Mouse (Mus musculus) heart, embryonic 14.5 days (tissue): ENCODE data around the gene Galr3. TPM values are rescaled to one million over a fixed set of nuclear protein-coding genes. Genes with fewer than 3 reads are reported as not detected.

Experiments
- ATAC-seq: fragments of 200-750 bp; cut with Nextera tagmentation; 2 replicates; pipeline ENCODE4 v1.8.0; 2017; ENCODE audit warnings: low read depth, moderate TSS enrichment; ENCODE audit not compliant: insufficient number of reproducible peaks, insufficient read depth, low FRiP score
- H3K27ac ChIP-seq, 2 experiments: fragments of 200-500 bp in 1 of 2; fragments of 300-500 bp in 1 of 2; sonication (generic) in 1 of 2; replicated peaks in 1 of 2; 2 replicates each; pipeline ENCODE4 v1.5.1; 2012 to 2014; ENCODE audit warnings: low read depth in 2 of 2, low read length in 2 of 2, control low read depth in 1 of 2, mild to moderate bottlenecking in 1 of 2, mixed read lengths in 1 of 2; ENCODE audit not compliant: control insufficient read depth in 1 of 2, insufficient read depth in 1 of 2
- H3K27me3 ChIP-seq: fragments of 300-500 bp; sonication (generic); 2 replicates; pipeline ENCODE4 v1.6.1; 2014; ENCODE audit warnings: mild to moderate bottlenecking, low read length, control low read depth; ENCODE audit not compliant: control insufficient read depth, insufficient read depth
- H3K36me3 ChIP-seq: fragments of 300-500 bp; sonication (generic); 2 replicates; pipeline ENCODE4 v1.6.1; 2014; ENCODE audit warnings: mild to moderate bottlenecking, control low read depth, low read length, mixed read lengths; ENCODE audit not compliant: control insufficient read depth, insufficient read depth
- H3K4me1 ChIP-seq, 2 experiments: fragments of 200-500 bp in 1 of 2; fragments of 300-500 bp in 1 of 2; sonication (generic) in 1 of 2; 2 replicates each; pipeline ENCODE4 v1.6.1; 2012 to 2014; ENCODE audit warnings: low read length in 2 of 2, control low read depth in 1 of 2, mixed read lengths in 1 of 2; ENCODE audit not compliant: control insufficient read depth in 2 of 2, insufficient read depth in 2 of 2
- H3K4me2 ChIP-seq: fragments of 300-500 bp; sonication (generic); 2 replicates; pipeline ENCODE4 v1.6.1; 2014; ENCODE audit warnings: mild to moderate bottlenecking, low read length
- H3K4me3 ChIP-seq, 2 experiments: fragments of 200-500 bp in 1 of 2; fragments of 300-500 bp in 1 of 2; sonication (generic) in 1 of 2; 2 replicates each; pipeline ENCODE4 v1.5.1; 2012 to 2014; ENCODE audit warnings: low read length in 2 of 2, mild to moderate bottlenecking in 2 of 2, control low read depth in 1 of 2, low read depth in 1 of 2, moderate library complexity in 1 of 2; ENCODE audit not compliant: control insufficient read depth in 1 of 2, insufficient read depth in 1 of 2
- H3K9ac ChIP-seq: fragments of 300-500 bp; sonication (generic); 2 replicates; pipeline ENCODE4 v1.6.1; 2014; ENCODE audit warnings: mild to moderate bottlenecking, low read length
- H3K9me3 ChIP-seq: fragments of 300-500 bp; sonication (generic); 2 replicates; pipeline ENCODE4 v1.6.1; 2016; ENCODE audit warnings: low read length, control low read depth; ENCODE audit not compliant: control insufficient read depth
- WGBS: fragments of 180-500 bp; shearing (Covaris S2); extraction: QIAGEN DNeasy Blood & Tissue Kit; methylation state at CpG from one replicate; pipeline ENCODE4 v1.1.7; 2014; 5-methylcytosine and 5-hydroxymethylcytosine counted together
- polyA plus RNA-seq: library from polyadenylated mRNA; unstranded; fragments of >200 nt; fragmentation: Nextera tagmentation; extraction: Ambion mirVana; gene quantifications from 2 replicates; pipeline ENCODE4 v1.2.1, GENCODE M21; 2014

The Galr3 gene
- polyA plus RNA-seq, 1 experiment from 2014 or later: not detected

- Histone ChIP-seq H3K9ac (no peak overlapping the region), H3K4me1 (peaks cover 29 to 31% of the 10 kb centered on the region in 2 experiments), H3K27me3 (no peaks in the 10 kb centered on the region), H3K4me3 (peak overlapping the region; percentile 64 to 81; a peak in 2 of 4 replicates), H3K27ac (no peak overlapping the region), H3K4me2 (peak overlapping the region; percentile 97), H3K36me3 (no peaks in the 10 kb centered on the region), H3K9me3 (no peaks in the 10 kb centered on the region)
- no peak for ATAC-seq
- WGBS: 51% methylated on average over 14 of the region's 14 CpGs
Measured at GRCm38 (mm10) chr15:79026511-79027290, 15.0 kb upstream of the Galr3 start.

GRCm38 (mm10) chr15:79027291-79028205 is 14.1 kb upstream of the Galr3 start:
- Histone ChIP-seq H3K9me3 (no peaks in the 10 kb centered on the region), H3K4me2 (peak overlapping the region; percentile 97), H3K27ac (peak overlapping the region; percentile 85 to 95), H3K4me3 (peak overlapping the region; percentile 64 to 81), H3K4me1 (peaks cover 29 to 31% of the 10 kb centered on the region in 2 experiments), H3K36me3 (no peaks in the 10 kb centered on the region), H3K27me3 (no peaks in the 10 kb centered on the region), H3K9ac (peak overlapping the region; percentile 99)
- ATAC-seq: no peak
- WGBS: 5% methylated on average over 45 of the region's 46 CpGs

GRCm38 (mm10) chr15:79028237-79028738 is 13.4 kb upstream of the Galr3 start, which contains the start of gene H1f0:
TSS of gene H1f0 (plus strand) at chr15:79028450.
- Histone ChIP-seq H3K27ac (peak within 1 kb of the TSS; percentile 85 to 95), H3K4me2 (peak within 1 kb of the TSS; percentile 97), H3K36me3 (no peaks in the 10 kb centered on the region), H3K9me3 (no peaks in the 10 kb centered on the region), H3K4me3 (peak within 1 kb of the TSS; percentile 64 to 81), H3K4me1 (peaks cover 24 to 27% of the 10 kb centered on the region in 2 experiments), H3K27me3 (no peaks in the 10 kb centered on the region), H3K9ac (peak within 1 kb of the TSS; percentile 99)
- peak; percentile 49 for ATAC-seq
- 0% methylated on average over 43 of the region's 58 CpGs for WGBS

GRCm38 (mm10) chr15:79028823-79029484 is 12.7 kb upstream of the Galr3 start:
- Histone ChIP-seq H3K4me1 (peaks cover 24 to 27% of the 10 kb centered on the region in 2 experiments), H3K27ac (peak overlapping the region; percentile 85 to 95), H3K4me2 (peak overlapping the region; percentile 97)

DNA sequence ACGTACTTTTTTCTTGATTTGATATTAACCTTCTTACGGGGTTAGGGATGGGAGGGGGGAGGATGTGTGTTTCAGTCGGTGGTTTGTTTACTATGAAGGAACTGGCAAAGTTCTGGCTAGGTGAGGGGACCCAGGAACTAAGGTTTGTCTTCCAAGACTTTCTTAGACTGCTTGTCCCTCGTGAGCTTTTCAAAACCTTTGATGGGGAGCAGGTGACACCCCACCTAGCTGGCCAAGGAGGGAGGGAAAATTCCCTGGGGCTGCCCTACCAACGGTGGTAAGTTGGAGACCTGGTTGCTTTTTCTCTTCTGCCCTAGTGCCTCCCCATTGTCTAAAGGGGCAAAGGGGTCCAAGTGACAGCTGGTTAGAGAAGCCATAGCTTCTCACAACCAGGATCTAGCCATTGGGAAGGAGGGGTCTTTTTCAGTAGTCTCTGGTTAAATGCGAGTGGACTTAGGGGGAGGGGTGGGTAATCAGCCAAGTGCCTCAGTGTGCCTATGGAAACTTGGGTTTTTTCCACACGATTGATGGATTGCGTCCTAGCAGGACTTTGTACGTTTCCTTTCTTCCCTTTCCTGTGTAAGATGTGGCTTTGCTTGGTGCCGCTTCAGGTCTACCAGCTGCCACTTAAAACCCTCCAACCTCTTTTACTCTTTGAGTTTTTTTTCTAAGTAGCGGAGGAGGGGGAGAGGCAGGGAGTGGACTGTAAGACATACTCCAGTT is 12.0 kb upstream of the Galr3 start:
- H3K36me3 ChIP-seq: no peaks in the 10 kb centered on the region
- H3K27ac ChIP-seq: peak overlapping the region; percentile 28 to 95; a peak in 2 of 4 replicates
- peak overlapping the region; percentile 99 for H3K9ac ChIP-seq
- H3K27me3 ChIP-seq: no peaks in the 10 kb centered on the region
- no peak for ATAC-seq
- no peaks in the 10 kb centered on the region for H3K9me3 ChIP-seq
- H3K4me1 ChIP-seq: peaks cover 24 to 27% of the 10 kb centered on the region in 2 experiments
- WGBS: 11% methylated on average over 11 of the region's 11 CpGs
- peak overlapping the region; percentile 97 for H3K4me2 ChIP-seq
- peak overlapping the region; percentile 64 to 81 for H3K4me3 ChIP-seq

More at GRCm38 (mm10) chr15:79028823-79029484, 12.7 kb upstream of the Galr3 start:
- Histone ChIP-seq H3K9ac (peak overlapping the region; percentile 99), H3K36me3 (no peaks in the 10 kb centered on the region), H3K27me3 (no peaks in the 10 kb centered on the region), H3K9me3 (no peaks in the 10 kb centered on the region), H3K4me3 (peak overlapping the region; percentile 64 to 81)
- 24% methylated on average over 16 of the region's 16 CpGs for WGBS
- ATAC-seq: no peak

- peak overlapping the region; percentile 64 to 71 for H3K4me3 ChIP-seq
- H3K27ac ChIP-seq: peak overlapping the region; percentile 55 to 95; a peak in 3 of 4 replicates
- 1% methylated on average over 52 of the region's 52 CpGs for WGBS
- H3K4me2 ChIP-seq: peak overlapping the region; percentile 97
- no peaks in the 10 kb centered on the region for H3K9me3 ChIP-seq
- H3K9ac ChIP-seq: peak overlapping the region; percentile 99
- no peaks in the 10 kb centered on the region for H3K27me3 ChIP-seq
- no peaks in the 10 kb centered on the region for H3K36me3 ChIP-seq
- ATAC-seq: peak; percentile 75
- peaks cover 19 to 27% of the 10 kb centered on the region in 2 experiments for H3K4me1 ChIP-seq
Measured at GRCm38 (mm10) chr15:79030551-79031435, 10.9 kb upstream of the Galr3 start.
